Mouse (Mus musculus): ENCODE measurements around the gene Cyth1. TPM values are rescaled to one million over a fixed set of nuclear protein-coding genes. Genes with fewer than 3 reads are reported as not detected.

Cyth1 gene
- polyA plus RNA-seq, 1 experiment from 2014 or later: 12.2 TPM

DNA sequence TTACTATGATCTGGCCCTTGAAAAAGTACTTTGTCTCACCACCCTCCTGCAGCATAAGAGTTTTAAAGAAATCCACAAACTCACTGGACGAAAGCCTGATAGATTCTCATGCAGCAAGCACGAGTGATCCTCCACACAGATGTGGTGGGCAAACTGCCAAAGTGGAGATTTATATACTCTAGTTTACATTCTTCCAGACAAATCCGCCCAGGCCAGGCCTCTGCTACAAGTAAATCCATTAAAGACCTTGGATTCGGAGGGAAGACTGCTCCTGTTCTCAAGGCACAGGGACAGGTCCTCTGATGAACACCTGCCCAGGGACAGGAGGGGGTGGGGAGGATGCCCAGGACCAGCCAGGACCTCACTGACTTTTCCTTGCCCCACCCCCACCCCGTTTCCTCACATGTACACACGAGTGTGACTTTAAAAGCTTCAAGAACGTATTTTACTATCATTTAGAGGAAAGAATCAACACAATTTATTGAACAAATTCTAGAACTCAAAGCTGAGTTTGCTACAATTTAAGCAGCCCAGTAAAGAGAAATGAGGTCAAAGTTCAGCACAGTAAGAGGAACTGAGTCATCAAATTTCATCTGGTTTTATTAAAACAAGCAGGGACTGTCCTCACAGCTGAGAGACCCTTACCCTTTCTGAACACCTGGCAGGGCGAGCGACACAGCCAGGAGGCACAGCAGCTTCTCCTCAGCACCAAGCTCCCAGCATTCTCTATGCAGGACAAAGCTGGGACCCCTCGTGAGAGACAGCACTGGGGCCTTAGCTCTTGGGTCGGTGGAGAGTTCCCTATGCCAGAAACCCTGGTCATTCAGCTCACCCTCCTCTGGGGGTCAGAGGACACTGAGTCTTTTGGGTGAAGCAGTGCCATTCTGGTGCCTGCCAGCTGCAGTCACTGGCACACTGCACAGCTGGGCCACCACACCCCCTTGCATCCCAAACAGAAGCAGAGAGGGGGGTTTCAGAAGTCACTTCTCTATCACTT is 47.3 kb downstream of the Cyth1 start:
- H3K4me3 ChIP-seq (replicated peaks; ENCODE audit: low read length): no peak overlapping the region
- ATAC-seq (ENCODE audit: insufficient read depth, low FRiP score): no peak
- no peaks in the 10 kb centered on the region for H3K9me3 ChIP-seq (replicated peaks; ENCODE audit: control insufficient read depth, low read length)
- no peaks in the 10 kb centered on the region for H3K27me3 ChIP-seq (ENCODE audit: control insufficient read depth, insufficient read depth, low read length)
- H3K4me1 ChIP-seq (ENCODE audit: control insufficient read depth, insufficient read depth, low read length): peaks cover 68% of the 10 kb centered on the region
- no peaks in the 10 kb centered on the region for H3K36me3 ChIP-seq (ENCODE audit: control insufficient read depth, insufficient read depth, low read length)
- peak overlapping the region; percentile 59 for H3K4me2 ChIP-seq (ENCODE audit: low read depth, low read length)
- peak overlapping the region; percentile 82 for H3K27ac ChIP-seq (ENCODE audit: low read length)
- peak overlapping the region; percentile 46 for H3K9ac ChIP-seq (ENCODE audit: low read length)
- 21% methylated on average over 11 of the region's 11 CpGs for WGBS

DNA sequence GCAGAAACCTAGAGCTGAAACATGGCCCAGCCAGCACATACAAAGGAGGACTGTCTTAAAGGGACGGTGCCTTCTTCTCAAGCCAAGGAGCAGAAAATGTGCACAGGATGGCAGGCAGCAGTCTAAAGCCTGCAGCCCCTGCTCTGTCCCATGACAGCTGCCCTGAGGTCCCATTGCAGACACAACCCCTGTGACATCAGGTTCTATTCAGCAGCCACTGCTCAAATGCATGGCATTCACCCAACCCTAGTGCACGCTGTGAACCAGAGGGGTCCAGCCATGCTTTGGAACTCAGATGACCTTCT is 50.1 kb downstream of the Cyth1 start:
- 0 out of 2 replicates have a peak overlapping the region, but pooled peaks have one; percentile 12 for H3K4me2 ChIP-seq (ENCODE audit: low read depth, low read length)
- no peak overlapping the region; the same call in 1 of the 2 replicates for H3K9ac ChIP-seq (ENCODE audit: low read length)

DNA sequence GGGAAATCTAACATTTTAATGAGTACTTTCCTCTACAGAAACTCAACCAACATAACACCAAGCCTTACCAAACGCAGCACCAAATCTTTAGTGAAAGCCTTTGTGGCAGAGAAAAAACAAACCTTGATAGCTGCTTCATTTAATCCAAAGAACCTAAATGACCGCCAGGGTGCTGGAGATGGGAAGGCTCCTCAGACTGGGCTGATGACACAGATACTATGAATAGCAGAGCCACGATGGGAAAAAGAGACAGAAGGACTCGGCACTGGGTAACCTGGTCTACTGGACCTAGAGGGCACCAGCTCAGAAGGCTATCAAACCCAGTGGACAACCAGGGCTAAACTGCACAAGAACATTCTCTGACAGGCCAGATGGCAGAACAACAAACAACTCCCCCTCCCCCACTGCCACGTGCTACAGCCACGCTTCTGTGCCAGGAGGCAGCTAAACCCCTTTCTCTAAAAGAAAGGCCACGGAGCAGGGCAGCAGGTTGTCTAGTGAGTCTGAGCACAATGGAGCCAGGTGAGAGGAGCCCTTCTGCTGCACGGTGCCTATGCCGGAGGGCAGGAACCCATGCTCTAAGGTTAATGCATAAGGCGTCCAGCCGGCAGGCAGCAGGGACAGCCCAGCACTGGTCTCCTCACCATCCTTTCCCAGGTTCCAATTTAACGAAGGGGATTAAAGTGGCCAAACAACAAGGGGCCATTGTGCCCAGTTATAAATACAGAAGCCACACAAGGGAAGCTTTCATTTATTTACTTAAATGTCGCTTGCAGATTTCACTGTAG is 50.7 kb downstream of the Cyth1 start:
- 38% methylated on average over 13 of the region's 13 CpGs for WGBS
- Histone ChIP-seq H3K4me2 (ENCODE audit: low read depth, low read length) (0 out of 2 replicates have a peak overlapping the region, but pooled peaks have one; percentile 12), H3K4me1 (ENCODE audit: control insufficient read depth, insufficient read depth, low read length) (peaks cover 84% of the 10 kb centered on the region), H3K36me3 (ENCODE audit: control insufficient read depth, insufficient read depth, low read length) (no peaks in the 10 kb centered on the region), H3K27me3 (ENCODE audit: control insufficient read depth, insufficient read depth, low read length) (no peaks in the 10 kb centered on the region), H3K4me3 (replicated peaks; ENCODE audit: low read length) (no peak overlapping the region), H3K9ac (ENCODE audit: low read length) (peak overlapping the region; percentile 0; the same call in 1 of the 2 replicates), H3K27ac (ENCODE audit: low read length) (0 out of 2 replicates have a peak overlapping the region, but pooled peaks have one; percentile 10), H3K9me3 (replicated peaks; ENCODE audit: control insufficient read depth, low read length) (no peaks in the 10 kb centered on the region)
- ATAC-seq (ENCODE audit: insufficient read depth, low FRiP score): no peak

More for the DNA sequence above, 50.1 kb downstream of the Cyth1 start:
- Histone ChIP-seq H3K27me3 (ENCODE audit: control insufficient read depth, insufficient read depth, low read length) (no peaks in the 10 kb centered on the region), H3K4me1 (ENCODE audit: control insufficient read depth, insufficient read depth, low read length) (peaks cover 86% of the 10 kb centered on the region), H3K36me3 (ENCODE audit: control insufficient read depth, insufficient read depth, low read length) (no peaks in the 10 kb centered on the region), H3K27ac (ENCODE audit: low read length) (0 out of 2 replicates have a peak overlapping the region, but pooled peaks have one; percentile 10), H3K9me3 (replicated peaks; ENCODE audit: control insufficient read depth, low read length) (no peaks in the 10 kb centered on the region), H3K4me3 (replicated peaks; ENCODE audit: low read length) (no peak overlapping the region)
- WGBS: 35% methylated on average over 2 of the region's 2 CpGs
- no peak for ATAC-seq (ENCODE audit: insufficient read depth, low FRiP score)

DNA sequence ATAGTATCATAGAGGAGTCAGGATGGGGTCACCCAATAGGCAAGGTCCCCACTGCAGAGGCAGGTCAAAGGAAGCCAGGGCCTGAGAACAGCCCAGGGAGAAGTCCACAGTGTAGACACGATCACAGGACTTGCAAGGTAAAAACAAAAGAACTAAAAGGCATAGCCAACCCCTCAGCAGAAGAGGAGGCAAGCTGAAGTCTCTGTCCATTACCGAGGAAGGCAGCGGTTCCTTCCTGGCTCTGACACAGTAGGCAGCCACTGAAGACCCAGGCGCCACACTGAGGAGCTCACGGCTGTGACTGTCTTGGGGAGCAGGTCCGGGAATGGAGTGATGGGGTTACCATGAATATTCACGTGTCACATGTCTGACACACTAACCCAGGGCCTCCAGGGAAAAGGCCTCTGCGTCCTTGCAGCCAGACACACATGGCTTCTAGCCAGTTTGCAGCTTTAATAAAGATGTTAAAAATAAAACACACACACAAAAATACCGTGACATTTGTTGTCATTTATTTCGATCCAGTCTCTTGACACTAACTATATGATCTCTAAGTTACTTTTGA is 51.5 kb downstream of the Cyth1 start:
- peaks cover 77% of the 10 kb centered on the region for H3K4me1 ChIP-seq (ENCODE audit: control insufficient read depth, insufficient read depth, low read length)
- no peak overlapping the region for H3K4me2 ChIP-seq (ENCODE audit: low read depth, low read length)
- H3K36me3 ChIP-seq (ENCODE audit: control insufficient read depth, insufficient read depth, low read length): no peaks in the 10 kb centered on the region
- H3K27ac ChIP-seq (ENCODE audit: low read length): no peak overlapping the region
- ATAC-seq (ENCODE audit: insufficient read depth, low FRiP score): no peak
- 57% methylated on average over 10 of the region's 10 CpGs for WGBS
- H3K27me3 ChIP-seq (ENCODE audit: control insufficient read depth, insufficient read depth, low read length): no peaks in the 10 kb centered on the region
- H3K9me3 ChIP-seq (replicated peaks; ENCODE audit: control insufficient read depth, low read length): no peaks in the 10 kb centered on the region
- H3K9ac ChIP-seq (ENCODE audit: low read length): no peak overlapping the region
- H3K4me3 ChIP-seq (replicated peaks; ENCODE audit: low read length): no peak overlapping the region

DNA sequence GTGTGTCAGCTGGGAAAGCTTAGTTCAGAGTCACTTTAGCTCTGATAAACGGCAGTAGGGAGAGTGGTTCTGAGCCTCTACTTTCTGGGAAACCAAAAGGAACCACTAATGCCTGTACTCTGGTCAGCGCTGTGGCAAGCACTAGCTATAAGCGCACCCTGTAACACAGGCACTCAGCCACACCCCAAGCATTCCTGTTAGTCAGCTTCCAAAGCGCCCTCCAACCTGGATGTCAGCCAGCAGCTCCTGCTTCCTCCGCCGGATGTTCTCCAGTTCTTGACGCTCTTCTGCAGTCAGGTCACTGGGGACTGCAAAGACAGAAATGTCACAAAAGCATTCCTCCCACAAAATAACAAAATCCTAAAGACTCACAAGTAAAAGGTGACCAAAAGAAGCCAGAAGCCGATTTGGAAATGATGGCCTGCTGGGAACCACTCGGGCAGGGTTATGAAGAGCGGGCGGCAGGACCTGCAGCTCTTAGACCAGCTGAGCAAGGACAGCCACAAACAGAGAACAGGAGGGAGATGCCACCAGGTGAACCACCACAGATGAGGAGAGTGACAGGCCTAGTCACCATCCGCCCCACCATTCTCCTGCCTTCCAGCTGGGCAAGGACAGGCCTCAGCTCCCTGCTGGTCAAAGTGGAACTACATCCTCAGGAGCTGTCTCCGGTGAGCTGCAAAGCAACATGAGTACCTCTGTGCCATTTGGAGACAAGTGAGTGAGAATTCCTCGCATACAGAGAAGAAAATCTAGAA is 54.8 kb downstream of the Cyth1 start:
- no peak overlapping the region; the same call in 1 of the 2 replicates for H3K4me2 ChIP-seq (ENCODE audit: low read depth, low read length)

DNA sequence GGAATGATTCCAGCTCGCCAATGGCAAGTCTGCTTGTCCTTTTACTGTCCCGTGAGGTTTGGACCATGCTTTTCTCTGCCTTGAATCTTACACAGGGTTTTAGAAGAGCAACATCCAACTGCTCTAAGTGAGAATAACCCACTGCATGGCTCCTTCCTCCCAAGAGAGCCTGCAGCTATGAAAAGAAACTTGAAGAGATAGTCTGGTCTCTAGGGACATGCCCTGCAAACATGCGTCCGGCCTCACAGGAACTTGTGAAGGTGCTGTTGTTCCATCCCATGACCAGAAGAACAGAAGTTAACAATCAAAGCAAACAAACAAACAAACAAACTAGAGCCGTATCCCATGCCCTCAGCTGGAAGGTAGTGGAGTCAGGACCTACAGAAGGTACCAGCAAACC is 55.4 kb downstream of the Cyth1 start:
- Histone ChIP-seq H3K4me1 (ENCODE audit: control insufficient read depth, insufficient read depth, low read length) (peaks cover 44% of the 10 kb centered on the region), H3K27me3 (ENCODE audit: control insufficient read depth, insufficient read depth, low read length) (no peaks in the 10 kb centered on the region), H3K27ac (ENCODE audit: low read length) (peak overlapping the region; percentile 38; the same call in 1 of the 2 replicates), H3K9me3 (replicated peaks; ENCODE audit: control insufficient read depth, low read length) (no peaks in the 10 kb centered on the region), H3K36me3 (ENCODE audit: control insufficient read depth, insufficient read depth, low read length) (peaks cover 4% of the 10 kb centered on the region; the same call in 1 of the 2 replicates), H3K9ac (ENCODE audit: low read length) (no peak overlapping the region), H3K4me2 (ENCODE audit: low read depth, low read length) (no peak overlapping the region; the same call in 1 of the 2 replicates), H3K4me3 (replicated peaks; ENCODE audit: low read length) (no peak overlapping the region)
- WGBS: 78% methylated on average over 5 of the region's 5 CpGs
- no peak for ATAC-seq (ENCODE audit: insufficient read depth, low FRiP score)

More for the DNA sequence above, 54.8 kb downstream of the Cyth1 start:
- ATAC-seq (ENCODE audit: insufficient read depth, low FRiP score): peak; percentile 78; the same call in 1 of the 2 replicates
- H3K36me3 ChIP-seq (ENCODE audit: control insufficient read depth, insufficient read depth, low read length): peaks cover 4% of the 10 kb centered on the region; the same call in 1 of the 2 replicates
- H3K9me3 ChIP-seq (replicated peaks; ENCODE audit: control insufficient read depth, low read length): no peaks in the 10 kb centered on the region
- peak overlapping the region; percentile 38 for H3K27ac ChIP-seq (ENCODE audit: low read length)
- H3K9ac ChIP-seq (ENCODE audit: low read length): no peak overlapping the region
- H3K27me3 ChIP-seq (ENCODE audit: control insufficient read depth, insufficient read depth, low read length): no peaks in the 10 kb centered on the region
- H3K4me1 ChIP-seq (ENCODE audit: control insufficient read depth, insufficient read depth, low read length): peaks cover 50% of the 10 kb centered on the region
- no peak overlapping the region for H3K4me3 ChIP-seq (replicated peaks; ENCODE audit: low read length)
- WGBS: 49% methylated on average over 14 of the region's 14 CpGs

DNA sequence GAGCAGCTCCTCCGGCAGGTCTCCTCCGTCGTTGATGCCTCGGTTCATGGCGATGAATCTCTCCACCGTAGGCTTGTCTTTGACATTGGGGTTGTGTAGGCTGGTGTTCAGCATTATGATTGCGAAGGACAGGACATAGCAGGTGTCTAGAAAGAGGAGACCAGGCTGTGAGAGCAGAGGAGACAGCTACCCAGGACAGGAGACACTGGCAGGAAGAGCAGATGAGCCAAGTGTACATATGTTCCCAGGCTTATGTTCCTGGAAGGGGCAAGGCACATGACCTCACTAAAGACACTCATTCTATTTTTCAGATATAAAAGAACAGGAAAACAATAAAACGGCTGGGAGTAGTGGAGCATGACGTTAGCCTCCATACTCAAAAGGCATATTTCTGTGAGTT is 65.6 kb downstream of the Cyth1 start:
- peaks cover 3% of the 10 kb centered on the region for H3K4me1 ChIP-seq (ENCODE audit: control insufficient read depth, insufficient read depth, low read length)
- no peak for ATAC-seq (ENCODE audit: insufficient read depth, low FRiP score)
- 92% methylated on average over 9 of the region's 9 CpGs for WGBS
- H3K4me2 ChIP-seq (ENCODE audit: low read depth, low read length): no peak overlapping the region
- H3K9ac ChIP-seq (ENCODE audit: low read length): no peak overlapping the region
- H3K9me3 ChIP-seq (replicated peaks; ENCODE audit: control insufficient read depth, low read length): no peaks in the 10 kb centered on the region
- no peaks in the 10 kb centered on the region for H3K27me3 ChIP-seq (ENCODE audit: control insufficient read depth, insufficient read depth, low read length)
- H3K4me3 ChIP-seq (replicated peaks; ENCODE audit: low read length): no peak overlapping the region
- H3K27ac ChIP-seq (ENCODE audit: low read length): no peak overlapping the region
- peaks cover 9% of the 10 kb centered on the region for H3K36me3 ChIP-seq (ENCODE audit: control insufficient read depth, insufficient read depth, low read length)

DNA sequence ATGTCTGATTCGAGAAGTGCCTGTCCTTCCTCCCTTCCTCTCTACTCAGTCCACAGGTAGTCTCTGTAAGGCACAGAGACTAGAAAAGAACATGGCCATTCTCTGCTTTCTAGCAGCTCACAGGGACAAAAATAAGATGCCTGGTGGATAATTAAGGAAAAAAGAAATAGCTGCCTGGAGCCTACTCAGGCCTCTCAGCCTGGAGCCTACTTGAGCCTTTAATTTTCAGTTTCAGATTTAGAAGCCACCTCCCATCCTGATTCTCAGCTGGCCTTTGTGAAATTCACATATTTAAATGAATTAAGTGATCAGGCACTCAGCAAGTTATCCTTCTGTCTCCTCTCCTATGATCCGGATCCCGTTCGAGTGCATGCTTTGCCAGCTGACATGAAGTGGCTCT is 66.0 kb downstream of the Cyth1 start:
- no peak for ATAC-seq (ENCODE audit: insufficient read depth, low FRiP score)
- peaks cover 9% of the 10 kb centered on the region for H3K36me3 ChIP-seq (ENCODE audit: control insufficient read depth, insufficient read depth, low read length)
- H3K4me2 ChIP-seq (ENCODE audit: low read depth, low read length): no peak overlapping the region
- H3K27me3 ChIP-seq (ENCODE audit: control insufficient read depth, insufficient read depth, low read length): no peaks in the 10 kb centered on the region
- H3K4me3 ChIP-seq (replicated peaks; ENCODE audit: low read length): no peak overlapping the region
- no peak overlapping the region for H3K9ac ChIP-seq (ENCODE audit: low read length)
- peaks cover 3% of the 10 kb centered on the region for H3K4me1 ChIP-seq (ENCODE audit: control insufficient read depth, insufficient read depth, low read length)
- no peaks in the 10 kb centered on the region for H3K9me3 ChIP-seq (replicated peaks; ENCODE audit: control insufficient read depth, low read length)
- WGBS: 92% methylated on average over 4 of the region's 4 CpGs
- no peak overlapping the region for H3K27ac ChIP-seq (ENCODE audit: low read length)
